Mouse (Mus musculus) midbrain, embryonic 14.5 days (tissue): ENCODE results near the gene Get4. TPM values are rescaled to one million over a fixed set of nuclear protein-coding genes. Genes with fewer than 3 reads are reported as not detected.
A peak's percentile ranks its signal among the peaks of the same experiment; 100 is the strongest.

Experiments
- ATAC-seq: fragments of 200-750 bp; cut with Nextera tagmentation; 2 replicates; pipeline ENCODE4 v1.8.0; 2017; ENCODE audit warnings: moderate number of reproducible peaks, moderate library complexity; ENCODE audit not compliant: low FRiP score, low TSS enrichment
- DNase-seq: peaks from one replicate; pipeline ENCODE4 v3.0.0-alpha.2; 2015
- H3K27ac ChIP-seq: fragments of 300-500 bp; sonication (generic); replicated peaks from 2 replicates; pipeline ENCODE4 v1.5.1; 2014; ENCODE audit warnings: mild to moderate bottlenecking, low read depth, low read length, moderate library complexity
- H3K27me3 ChIP-seq: fragments of 300-500 bp; sonication (generic); 2 replicates; pipeline ENCODE4 v1.6.1; 2014; ENCODE audit warnings: low read length, control low read depth, mixed read lengths; ENCODE audit not compliant: control insufficient read depth, insufficient read depth
- H3K36me3 ChIP-seq: fragments of 300-500 bp; sonication (generic); 2 replicates; pipeline ENCODE4 v1.6.1; 2014; ENCODE audit warnings: low read length, control low read depth; ENCODE audit not compliant: control insufficient read depth, insufficient read depth
- H3K4me1 ChIP-seq: fragments of 300-500 bp; sonication (generic); 2 replicates; pipeline ENCODE4 v1.6.1; 2014; ENCODE audit warnings: mild to moderate bottlenecking, antibody characterized with exemption, low read length, control low read depth; ENCODE audit not compliant: control insufficient read depth, insufficient read depth
- H3K4me2 ChIP-seq: fragments of 300-500 bp; sonication (generic); 2 replicates; pipeline ENCODE4 v1.6.1; 2014; ENCODE audit warnings: mild to moderate bottlenecking, low read length, moderate library complexity
- H3K4me3 ChIP-seq: fragments of 300-500 bp; sonication (generic); replicated peaks from 2 replicates; pipeline ENCODE4 v1.5.1; 2014; ENCODE audit warnings: low read depth, low read length
- H3K9ac ChIP-seq: fragments of 300-500 bp; sonication (generic); replicated peaks from 2 replicates; pipeline ENCODE4 v1.6.1; 2014; ENCODE audit warnings: mild to moderate bottlenecking, low read length, moderate library complexity
- H3K9me3 ChIP-seq: fragments of 300-500 bp; sonication (generic); 2 replicates; pipeline ENCODE4 v1.6.1; 2016; ENCODE audit warnings: low read length, control low read depth, mixed read lengths; ENCODE audit not compliant: control insufficient read depth
- WGBS: fragments of 180-500 bp; shearing (Covaris S2); extraction: QIAGEN DNeasy Blood & Tissue Kit; methylation state at CpG from one replicate; pipeline ENCODE4 v1.1.7; 2014; 5-methylcytosine and 5-hydroxymethylcytosine counted together
- polyA plus RNA-seq: library from polyadenylated mRNA; unstranded; fragments of >200 nt; fragmentation: Nextera tagmentation; extraction: Ambion mirVana; gene quantifications from 2 replicates; pipeline ENCODE4 v1.2.1, GENCODE M21; 2014

Gene Get4
- polyA plus RNA-seq, 1 experiment from 2014 or later, result 113 TPM

DNA sequence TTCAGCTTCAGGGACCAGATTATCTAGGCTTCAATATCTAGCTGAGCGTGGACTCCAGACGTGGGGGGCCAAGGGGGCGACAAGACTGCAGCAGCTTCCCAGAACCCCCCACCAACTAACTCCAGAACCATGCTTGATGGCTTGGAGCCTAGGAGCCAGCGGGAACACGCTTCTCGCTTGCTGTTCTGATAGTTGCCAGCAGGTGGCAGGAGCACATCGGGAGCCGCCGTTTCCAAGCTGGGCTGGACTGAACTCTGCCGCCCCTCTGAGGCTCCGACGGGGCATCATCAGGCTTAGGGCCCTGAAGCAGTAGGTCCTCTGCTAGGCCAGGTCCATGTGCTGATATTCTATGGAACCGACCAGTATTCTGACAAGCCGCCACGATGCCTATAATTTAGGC is 30.1 kb downstream of the Get4 start:
- H3K4me1 ChIP-seq, result no peaks in the 10 kb centered on the region
- no peaks in the 10 kb centered on the region for H3K27me3 ChIP-seq
- H3K9ac ChIP-seq, result no peak overlapping the region
- DNase-seq (peak; percentile 89), ATAC-seq (no peak)
- no peaks in the 10 kb centered on the region for H3K9me3 ChIP-seq
- H3K4me3 ChIP-seq, result no peak overlapping the region
- H3K27ac ChIP-seq, result no peak overlapping the region
- no peaks in the 10 kb centered on the region for H3K36me3 ChIP-seq
- H3K4me2 ChIP-seq, result no peak overlapping the region
- 5% methylated on average over 15 of the region's 15 CpGs for WGBS

DNA sequence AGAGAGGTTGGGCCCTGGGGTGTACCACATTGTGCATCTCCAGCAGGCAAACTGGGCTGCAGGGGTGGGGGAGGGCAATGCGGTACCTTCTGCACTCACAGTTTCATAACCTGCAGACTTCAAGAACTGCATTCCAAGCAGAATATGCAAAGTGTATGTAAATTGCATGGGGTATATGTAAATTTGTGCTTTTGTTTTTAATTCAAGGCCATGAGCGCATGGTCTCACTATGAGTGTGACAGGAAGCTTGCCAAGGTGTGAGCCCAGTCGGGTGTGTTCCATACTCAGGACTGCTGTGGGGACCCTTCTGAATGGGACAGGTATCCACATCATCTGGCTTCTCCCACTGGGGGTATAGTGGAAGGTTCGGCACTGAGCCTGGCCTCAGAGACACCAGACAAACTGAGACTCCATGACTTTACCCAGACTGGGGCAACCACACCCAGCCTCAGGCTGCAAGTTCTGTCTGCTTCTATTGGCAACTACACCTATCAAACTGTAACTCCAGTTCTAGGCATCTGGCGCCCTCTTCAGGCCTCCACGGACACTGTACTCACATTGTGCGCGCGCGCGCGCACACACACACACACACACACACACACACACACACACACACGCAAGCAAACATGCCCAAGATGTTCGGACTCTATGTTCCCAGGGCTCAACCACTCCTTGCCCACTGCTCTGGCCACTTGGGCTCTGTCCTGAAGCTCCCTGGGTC is 31.5 kb downstream of the Get4 start:
- ATAC-seq (no peak), DNase-seq (no peak)
- no peaks in the 10 kb centered on the region for H3K27me3 ChIP-seq
- H3K4me2 ChIP-seq, result no peak overlapping the region
- H3K4me1 ChIP-seq, result no peaks in the 10 kb centered on the region
- no peak overlapping the region for H3K4me3 ChIP-seq
- H3K36me3 ChIP-seq, result no peaks in the 10 kb centered on the region
- H3K9me3 ChIP-seq, result no peaks in the 10 kb centered on the region
- H3K9ac ChIP-seq, result no peak overlapping the region
- WGBS, result 95% methylated on average over 14 of the region's 14 CpGs
- H3K27ac ChIP-seq, result no peak overlapping the region

DNA sequence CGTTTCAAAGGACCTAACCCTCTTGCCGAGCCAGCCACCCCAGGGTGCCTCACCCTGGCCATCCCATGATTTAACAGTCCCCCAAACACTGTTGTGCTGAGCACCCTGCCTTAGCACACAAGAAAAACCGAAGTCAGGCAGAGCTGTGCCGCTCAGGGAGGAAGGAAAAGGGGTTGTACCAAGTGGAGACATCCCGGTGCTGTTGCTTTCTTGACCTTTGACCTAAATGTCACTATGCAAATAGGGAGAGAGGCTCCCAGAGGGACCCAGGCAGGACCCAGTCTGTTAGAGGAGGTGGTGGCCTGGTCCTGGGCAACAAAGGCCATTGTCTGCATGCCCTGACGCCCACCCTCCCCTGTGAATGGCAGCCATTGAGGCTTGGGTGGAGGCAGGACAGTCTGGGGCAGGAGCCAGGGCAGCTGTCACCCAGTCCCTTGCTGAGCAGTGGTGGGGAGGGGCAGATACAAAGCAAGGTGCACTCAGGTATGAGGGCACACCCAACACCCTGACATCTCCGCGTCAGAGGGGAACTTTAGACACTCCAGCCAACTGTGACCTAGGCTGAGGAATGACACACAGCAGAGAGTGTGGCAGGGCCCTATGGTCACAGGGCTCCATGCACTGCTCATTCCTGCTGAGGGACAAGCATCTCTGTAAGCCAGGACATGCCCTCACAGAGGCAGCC is 33.4 kb downstream of the Get4 start:
- no peaks in the 10 kb centered on the region for H3K36me3 ChIP-seq
- no peaks in the 10 kb centered on the region for H3K9me3 ChIP-seq
- H3K4me1 ChIP-seq, result no peaks in the 10 kb centered on the region
- H3K4me2 ChIP-seq, result no peak overlapping the region
- DNase-seq (no peak), ATAC-seq (no peak)
- no peak overlapping the region for H3K27ac ChIP-seq
- 54% methylated on average over 8 of the region's 8 CpGs for WGBS
- H3K4me3 ChIP-seq, result no peak overlapping the region
- no peak overlapping the region; the same call in 1 of the 2 replicates for H3K9ac ChIP-seq
- H3K27me3 ChIP-seq, result no peaks in the 10 kb centered on the region

DNA sequence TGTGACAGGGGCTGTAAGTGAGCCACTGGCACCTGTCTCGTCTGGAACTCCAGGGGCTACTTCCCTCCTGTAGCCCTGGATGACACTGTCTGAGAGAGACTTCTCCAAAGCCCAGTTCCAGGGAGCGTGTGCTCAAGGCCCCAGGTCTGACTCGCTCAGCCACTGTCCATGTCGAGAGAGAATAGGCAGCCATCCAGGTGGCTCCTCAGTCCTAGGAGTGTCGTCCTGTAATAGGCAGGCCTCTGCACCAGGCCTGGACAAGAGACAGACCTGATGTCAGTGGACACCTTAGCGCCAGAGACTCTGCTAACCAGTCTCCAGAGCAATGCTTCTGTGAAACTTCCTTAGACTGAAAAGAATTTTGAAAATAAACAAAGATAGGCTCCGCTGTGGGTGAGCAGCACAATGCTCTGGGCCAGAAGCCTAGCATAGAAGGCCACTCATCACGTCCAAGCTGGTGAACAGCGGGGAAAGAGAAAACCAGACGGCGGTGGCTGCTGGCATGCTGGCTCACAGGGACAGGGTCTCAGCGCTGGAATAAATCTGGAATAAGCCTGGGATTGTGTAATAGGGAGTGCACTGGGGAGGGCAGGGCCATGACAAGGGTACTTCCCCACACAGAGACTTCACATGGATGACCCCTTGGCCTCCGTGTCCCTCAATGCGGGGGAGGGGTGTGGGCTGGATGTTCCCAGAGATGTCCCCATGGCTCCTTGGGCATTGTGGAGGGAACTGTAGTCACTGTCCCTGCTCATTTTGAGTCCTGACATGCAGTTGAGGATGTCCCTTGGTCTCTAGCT is 34.2 kb downstream of the Get4 start:
- Histone ChIP-seq H3K4me1 (no peaks in the 10 kb centered on the region), H3K9ac (no peak overlapping the region; the same call in 1 of the 2 replicates), H3K27ac (no peak overlapping the region), H3K4me2 (no peak overlapping the region), H3K4me3 (no peak overlapping the region), H3K9me3 (no peaks in the 10 kb centered on the region), H3K27me3 (no peaks in the 10 kb centered on the region), H3K36me3 (no peaks in the 10 kb centered on the region)
- 76% methylated on average over 14 of the region's 14 CpGs for WGBS
- ATAC-seq (no peak), DNase-seq (no peak)

DNA sequence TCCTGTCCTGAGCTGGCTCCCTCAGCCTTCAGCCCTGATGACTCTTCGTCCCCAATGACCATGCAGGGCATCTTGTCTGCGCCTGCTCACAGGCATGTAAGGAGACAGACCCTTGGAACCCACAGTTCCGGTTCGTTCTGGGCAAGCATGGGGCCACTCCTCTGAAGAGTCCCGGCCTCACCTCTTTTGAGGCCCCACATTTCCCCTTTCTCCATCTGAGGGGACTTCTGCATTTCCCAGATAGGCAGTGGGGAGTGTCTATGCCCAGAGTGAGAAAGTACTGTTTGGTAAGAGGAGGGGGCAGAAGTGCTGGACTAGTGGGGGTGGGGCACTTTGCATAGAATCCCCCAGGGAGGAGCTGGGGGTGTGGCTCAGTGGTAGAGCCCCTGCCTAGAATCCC is 35.0 kb downstream of the Get4 start:
- ATAC-seq (no peak), DNase-seq (no peak)
- Histone ChIP-seq H3K9me3 (no peaks in the 10 kb centered on the region), H3K27me3 (no peaks in the 10 kb centered on the region), H3K4me1 (no peaks in the 10 kb centered on the region), H3K27ac (no peak overlapping the region), H3K4me3 (no peak overlapping the region), H3K9ac (no peak overlapping the region), H3K36me3 (no peaks in the 10 kb centered on the region), H3K4me2 (no peak overlapping the region)
- WGBS, result 91% methylated on average over 5 of the region's 5 CpGs

DNA sequence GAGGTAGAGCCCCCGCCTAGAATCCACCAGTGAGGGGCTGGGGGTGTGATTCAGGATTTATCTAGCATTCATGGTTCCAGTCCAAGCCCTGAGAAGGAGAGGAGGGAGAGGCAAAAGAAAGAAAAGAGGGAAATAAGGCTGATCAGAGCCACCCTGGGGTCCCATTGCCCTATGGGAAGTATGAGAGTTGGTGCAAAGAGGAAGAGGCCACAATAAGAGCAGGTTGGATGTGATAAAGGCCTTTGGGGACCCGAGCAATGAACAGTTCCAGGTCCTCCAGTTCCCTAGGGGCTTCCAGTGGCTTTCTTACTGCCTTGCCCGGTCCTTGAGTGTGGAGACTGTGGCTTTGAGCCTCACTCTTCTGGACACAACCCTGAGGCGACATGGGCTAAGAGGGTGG is 35.7 kb downstream of the Get4 start:
- H3K9ac ChIP-seq, result no peak overlapping the region
- H3K36me3 ChIP-seq, result no peaks in the 10 kb centered on the region
- no peak overlapping the region for H3K4me3 ChIP-seq
- ATAC-seq (no peak), DNase-seq (no peak)
- no peaks in the 10 kb centered on the region for H3K27me3 ChIP-seq
- no peak overlapping the region for H3K4me2 ChIP-seq
- WGBS, result 88% methylated on average over 4 of the region's 4 CpGs
- H3K9me3 ChIP-seq, result no peaks in the 10 kb centered on the region
- H3K4me1 ChIP-seq, result no peaks in the 10 kb centered on the region
- no peak overlapping the region for H3K27ac ChIP-seq

DNA sequence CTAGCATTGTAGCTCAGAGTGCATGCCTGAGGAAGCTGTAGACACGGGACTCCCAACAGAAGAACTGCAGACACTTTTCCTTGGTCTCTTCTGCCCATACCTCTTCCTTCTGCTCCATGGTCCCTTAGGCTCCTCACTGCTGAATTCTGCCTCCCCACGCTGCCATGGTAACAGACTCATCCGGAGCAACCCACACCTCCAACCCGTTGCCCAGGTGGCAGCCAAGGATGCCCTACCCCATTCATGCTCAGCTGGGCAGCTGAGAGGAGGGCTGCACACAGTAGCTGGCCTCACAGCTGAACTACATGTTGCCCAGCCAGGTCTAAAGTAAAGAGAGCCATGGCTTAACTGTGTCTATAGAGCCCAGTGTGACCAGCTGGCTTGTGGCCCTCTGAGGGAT is 36.5 kb downstream of the Get4 start:
- H3K9me3 ChIP-seq, result no peaks in the 10 kb centered on the region
- ATAC-seq (no peak), DNase-seq (no peak)
- no peaks in the 10 kb centered on the region for H3K27me3 ChIP-seq
- H3K36me3 ChIP-seq, result no peaks in the 10 kb centered on the region
- no peak overlapping the region for H3K9ac ChIP-seq
- WGBS, result 78% methylated on average over 4 of the region's 4 CpGs
- no peaks in the 10 kb centered on the region for H3K4me1 ChIP-seq
- H3K4me3 ChIP-seq, result no peak overlapping the region
- no peak overlapping the region for H3K4me2 ChIP-seq
- no peak overlapping the region for H3K27ac ChIP-seq

DNA sequence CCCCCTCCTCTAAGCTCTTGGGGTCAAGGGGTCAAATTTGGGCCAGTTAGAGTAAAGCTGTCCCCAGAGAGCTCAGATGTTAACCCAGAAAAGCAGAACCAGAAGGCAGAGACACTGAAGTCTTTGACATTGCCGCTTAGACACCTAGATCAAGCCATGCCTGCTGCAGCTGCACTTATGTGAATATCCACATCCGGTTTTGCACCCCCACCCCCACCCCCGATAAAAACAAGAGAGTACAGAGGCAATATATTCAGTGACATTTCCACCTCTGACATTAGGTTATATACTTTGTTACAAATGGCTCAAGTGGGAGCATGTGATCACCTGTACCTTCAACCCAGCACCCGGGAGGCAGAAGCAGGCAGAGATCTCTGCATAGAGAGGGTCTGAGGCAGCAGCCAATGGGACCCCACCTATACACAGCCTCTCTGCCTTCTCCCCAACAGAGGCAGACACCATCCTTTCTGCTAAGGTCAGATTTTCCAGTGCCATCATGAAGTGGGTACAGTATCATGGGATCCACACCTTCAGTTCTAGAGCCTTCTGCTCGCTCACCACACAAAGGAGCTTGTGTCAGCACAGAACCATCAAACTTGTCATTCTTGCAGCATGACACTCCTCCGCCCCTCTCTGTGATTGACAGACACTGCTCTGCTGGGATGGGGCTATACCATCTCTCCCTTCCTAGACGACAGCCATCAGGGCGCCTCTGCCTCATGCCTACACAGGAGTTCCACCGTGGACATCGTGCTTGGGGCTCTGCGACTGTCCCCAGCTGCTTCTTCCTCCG is 38.5 kb downstream of the Get4 start:
- ATAC-seq (no peak), DNase-seq (no peak)
- Histone ChIP-seq H3K4me3 (no peak overlapping the region), H3K9ac (no peak overlapping the region), H3K4me1 (no peaks in the 10 kb centered on the region), H3K27ac (no peak overlapping the region), H3K27me3 (no peaks in the 10 kb centered on the region), H3K36me3 (no peaks in the 10 kb centered on the region), H3K4me2 (no peak overlapping the region), H3K9me3 (no peaks in the 10 kb centered on the region)
- 85% methylated on average over 12 of the region's 12 CpGs for WGBS
